Mouse (Mus musculus) lung, postnatal 0 days (tissue): ENCODE results near the gene Fer1l5. TPM values are rescaled to one million over a fixed set of nuclear protein-coding genes. Genes with fewer than 3 reads are reported as not detected.

Experiments
- ATAC-seq: fragments of 200-750 bp; cut with Nextera tagmentation; 2 replicates; pipeline ENCODE4 v1.8.0; 2017; ENCODE audit warnings: moderate library complexity
- DNase-seq: peaks from one replicate; pipeline ENCODE4 v3.0.0-alpha.2; 2016; ENCODE audit warnings: low spot score
- H3K27ac ChIP-seq: fragments of 300-500 bp; sonication (generic); 2 replicates; pipeline ENCODE4 v1.5.1; 2014; ENCODE audit warnings: antibody characterized with exemption, mild to moderate bottlenecking, low read length, mixed read lengths
- H3K27me3 ChIP-seq: fragments of 300-500 bp; sonication (generic); replicated peaks from 2 replicates; pipeline ENCODE4 v1.6.1; 2014; ENCODE audit warnings: low read length, mixed read lengths; ENCODE audit not compliant: insufficient read depth
- H3K36me3 ChIP-seq: fragments of 300-500 bp; sonication (generic); 2 replicates; pipeline ENCODE4 v1.6.1; 2014; ENCODE audit warnings: low read length, mixed read lengths; ENCODE audit not compliant: insufficient read depth
- H3K4me1 ChIP-seq: fragments of 300-500 bp; sonication (generic); 2 replicates; pipeline ENCODE4 v1.6.1; 2014; ENCODE audit warnings: antibody characterized with exemption, low read depth, low read length, mixed read lengths; ENCODE audit not compliant: insufficient read depth
- H3K4me2 ChIP-seq: fragments of 300-500 bp; sonication (generic); replicated peaks from 2 replicates; pipeline ENCODE4 v1.6.1; 2014; ENCODE audit warnings: low read depth, mild to moderate bottlenecking, low read length, moderate library complexity, mixed read lengths
- H3K4me3 ChIP-seq: fragments of 300-500 bp; sonication (generic); 2 replicates; pipeline ENCODE4 v1.5.1; 2014; ENCODE audit warnings: low read depth, low read length
- H3K9ac ChIP-seq: fragments of 300-500 bp; sonication (generic); replicated peaks from 2 replicates; pipeline ENCODE4 v1.6.1; 2014; ENCODE audit warnings: low read depth, mild to moderate bottlenecking
- H3K9me3 ChIP-seq: fragments of 300-500 bp; sonication (generic); 2 replicates; pipeline ENCODE4 v1.6.1; 2016; ENCODE audit warnings: low read length, mixed read lengths
- CTCF ChIP-seq: IDR thresholded peaks from 2 replicates; pipeline ENCODE4 v1.5.1; 2016; ENCODE audit warnings: antibody characterized with exemption, mild to moderate bottlenecking
- EP300 ChIP-seq: IDR thresholded peaks from 2 replicates; pipeline ENCODE4 v1.6.1; 2016; ENCODE audit warnings: antibody characterized with exemption, mild to moderate bottlenecking, control low read depth
- WGBS: fragments of 180-500 bp; shearing (Covaris S2); extraction: QIAGEN DNeasy Blood & Tissue Kit; methylation state at CpG from one replicate; pipeline ENCODE4 v1.1.7; 2014; 5-methylcytosine and 5-hydroxymethylcytosine counted together
- polyA plus RNA-seq: library from polyadenylated mRNA; unstranded; fragments of >200 nt; fragmentation: Nextera tagmentation; extraction: Ambion mirVana; gene quantifications from 2 replicates; pipeline ENCODE4 v1.2.1, GENCODE M21; 2015

Fer1l5 gene
- polyA plus RNA-seq = 0.18 and 0.26 TPM in 2 replicates

DNA sequence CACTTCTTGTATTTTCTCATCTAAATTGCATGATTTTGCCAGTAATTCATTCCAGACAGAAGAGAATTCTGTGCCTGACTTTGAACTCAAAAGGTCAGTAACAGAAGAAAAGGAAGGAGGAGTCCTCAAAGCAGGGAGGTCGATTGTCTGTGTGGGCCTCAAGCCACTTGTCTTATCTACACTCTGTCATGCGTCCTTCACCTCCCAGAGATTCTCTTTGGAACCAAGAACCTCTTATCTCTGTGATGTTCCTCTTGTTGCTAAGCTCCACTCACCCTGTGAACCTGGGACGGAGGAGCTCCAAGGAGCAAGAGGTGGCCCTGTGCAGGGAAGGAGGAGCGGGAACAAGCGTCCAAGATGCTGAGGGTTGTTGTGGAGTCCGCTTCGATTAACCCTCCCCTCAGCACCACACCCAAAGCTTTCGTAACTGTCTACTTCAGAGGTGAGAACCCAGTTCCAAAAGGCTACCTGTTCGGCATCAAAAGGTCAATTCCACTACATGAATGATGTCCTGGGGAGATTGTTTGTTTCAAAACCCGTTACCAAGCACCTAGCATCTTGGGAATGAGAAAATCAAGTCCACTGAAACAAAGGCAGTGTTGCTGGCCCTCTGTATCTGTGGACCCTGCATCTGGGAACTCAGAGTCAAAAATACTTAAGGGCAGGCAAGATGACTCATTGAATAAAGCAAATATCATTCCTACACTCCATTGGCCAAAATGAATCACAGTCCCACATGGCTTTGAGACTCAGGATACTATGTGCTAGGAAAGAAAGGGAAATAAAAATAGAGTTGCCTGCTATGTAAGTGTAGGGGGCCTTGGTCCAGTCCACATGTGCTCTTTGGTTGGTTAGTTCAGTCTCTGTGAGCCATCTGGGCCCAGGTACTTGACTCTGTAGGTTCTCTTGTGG lies at the start of gene Fer1l5:
TSS of gene Fer1l5 (plus strand) at position 358 of the 912 bp plus-strand sequence.
- peaks cover 7% of the 10 kb centered on the region; the same call in 1 of the 2 replicates for H3K4me1 ChIP-seq
- ATAC-seq (no peak), DNase-seq (no peak)
- H3K9ac ChIP-seq = no peak within 1 kb of the TSS
- no peak within 1 kb of the TSS for H3K27ac ChIP-seq
- H3K36me3 ChIP-seq = no peaks in the 10 kb centered on the region
- H3K4me3 ChIP-seq = no peak within 1 kb of the TSS
- 62% methylated on average over 10 of the region's 10 CpGs for WGBS
- no peaks in the 10 kb centered on the region for H3K9me3 ChIP-seq
- TF ChIP-seq EP300 = no peak
- TF ChIP-seq CTCF = no peak
- H3K4me2 ChIP-seq = no peak within 1 kb of the TSS
- H3K27me3 ChIP-seq = no peaks in the 10 kb centered on the region

DNA sequence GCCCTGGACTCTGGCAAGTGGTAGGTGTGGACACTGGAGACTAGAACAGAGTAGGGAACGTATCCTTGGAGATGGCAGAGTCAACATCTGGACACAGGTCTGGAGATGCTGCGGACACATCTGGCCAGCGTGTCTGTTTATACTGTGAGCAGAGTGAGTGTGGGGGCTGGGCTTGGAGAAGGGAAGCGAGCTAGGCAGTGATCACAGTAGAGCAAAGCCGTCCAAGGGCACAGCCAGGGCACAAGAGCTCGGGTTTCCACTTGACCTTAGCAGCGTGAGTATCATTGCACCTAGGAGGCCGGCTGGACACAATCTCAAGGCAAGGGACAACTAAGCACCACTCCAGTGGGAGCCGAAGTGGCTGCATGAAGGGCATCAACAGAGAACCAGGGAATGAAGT lies 49.0 kb upstream of the Fer1l5 start:
- Histone ChIP-seq H3K4me1 (no peaks in the 10 kb centered on the region), H3K36me3 (peaks cover 14% of the 10 kb centered on the region; the same call in 1 of the 2 replicates), H3K27ac (no peak overlapping the region), H3K4me2 (no peak overlapping the region), H3K9me3 (no peaks in the 10 kb centered on the region), H3K4me3 (no peak overlapping the region), H3K9ac (no peak overlapping the region), H3K27me3 (no peaks in the 10 kb centered on the region)
- peak; percentile 55 for ATAC-seq
- TF ChIP-seq EP300 = no peak
- TF ChIP-seq CTCF = no peak
- DNase-seq = peak; percentile 33
- WGBS = 22% methylated on average over 9 of the region's 9 CpGs

DNA sequence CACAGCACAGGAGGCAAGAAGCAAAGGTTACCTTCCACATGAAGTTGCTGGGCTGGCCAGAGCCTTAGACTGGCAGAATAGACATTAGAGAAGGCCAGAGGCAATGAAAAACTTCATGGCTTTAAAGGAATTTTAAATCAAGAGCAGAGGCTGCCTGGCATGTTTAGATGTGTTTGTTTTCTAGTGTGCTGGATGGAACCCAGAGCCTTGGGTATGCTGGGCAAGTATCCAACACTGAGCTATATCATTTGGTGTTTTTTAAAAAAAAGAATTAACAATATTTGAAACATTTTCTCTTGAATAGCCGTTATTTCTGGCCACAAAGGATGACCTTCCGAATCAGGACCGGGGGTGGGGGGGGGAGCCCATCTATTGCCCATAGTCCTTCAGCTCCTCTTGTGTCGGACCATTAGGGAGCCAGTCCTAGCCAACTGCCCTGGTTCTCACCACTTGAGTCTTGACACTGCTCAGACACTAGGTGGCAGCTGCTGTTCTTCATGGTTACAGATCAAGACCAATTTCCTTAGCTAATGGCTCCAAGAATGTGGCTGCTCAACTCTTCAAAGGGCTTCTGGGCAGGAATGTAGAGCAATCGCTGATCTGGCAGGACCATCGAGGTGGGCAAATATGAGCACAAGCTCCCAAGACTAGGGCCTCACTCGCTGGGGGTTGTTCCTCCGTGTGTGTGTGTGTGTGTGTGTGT lies 48.2 kb upstream of the Fer1l5 start:
- Histone ChIP-seq H3K4me2 (no peak overlapping the region), H3K4me1 (no peaks in the 10 kb centered on the region), H3K36me3 (0 out of 2 replicates have a peak, but pooled peaks cover 9% of the 10 kb centered on the region), H3K9me3 (no peaks in the 10 kb centered on the region), H3K9ac (no peak overlapping the region), H3K4me3 (no peak overlapping the region), H3K27ac (no peak overlapping the region), H3K27me3 (no peaks in the 10 kb centered on the region)
- peak; percentile 79 for ATAC-seq
- WGBS = 21% methylated on average over 8 of the region's 8 CpGs
- peak; percentile 87 for TF ChIP-seq CTCF
- no peak for TF ChIP-seq EP300
- DNase-seq = peak; percentile 89

DNA sequence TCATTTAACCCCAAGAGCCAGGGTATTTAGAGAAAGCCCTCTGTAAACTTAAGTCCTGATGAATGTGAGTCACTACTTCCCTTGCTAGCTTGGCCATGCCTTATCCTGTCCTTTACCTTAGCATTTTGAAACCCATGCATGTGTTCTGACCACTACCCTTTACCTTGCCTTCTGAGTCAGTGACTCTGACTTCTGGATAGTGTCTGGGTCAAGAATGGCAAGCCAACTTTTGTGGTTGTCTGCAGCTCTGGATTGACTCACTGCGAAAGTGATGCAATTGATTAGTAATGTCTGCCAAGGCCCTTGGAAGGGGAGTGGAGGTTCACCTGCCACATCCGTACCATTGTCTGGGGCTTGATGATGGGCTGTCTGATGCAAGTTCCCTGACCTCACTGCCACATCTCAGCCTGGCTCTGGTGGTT lies 46.2 kb upstream of the Fer1l5 start:
- no peaks in the 10 kb centered on the region for H3K27me3 ChIP-seq
- no peak overlapping the region for H3K27ac ChIP-seq
- no peak for TF ChIP-seq CTCF
- no peak for TF ChIP-seq EP300
- no peaks in the 10 kb centered on the region for H3K4me1 ChIP-seq
- H3K4me2 ChIP-seq = no peak overlapping the region
- ATAC-seq = 0 out of 2 replicates have a peak, but pooled peaks have one; percentile 22
- H3K9ac ChIP-seq = no peak overlapping the region
- H3K9me3 ChIP-seq = no peaks in the 10 kb centered on the region
- 0 out of 2 replicates have a peak, but pooled peaks cover 4% of the 10 kb centered on the region for H3K36me3 ChIP-seq
- DNase-seq = peak; percentile 29
- WGBS = 89% methylated on average over 2 of the region's 2 CpGs
- no peak overlapping the region for H3K4me3 ChIP-seq

DNA sequence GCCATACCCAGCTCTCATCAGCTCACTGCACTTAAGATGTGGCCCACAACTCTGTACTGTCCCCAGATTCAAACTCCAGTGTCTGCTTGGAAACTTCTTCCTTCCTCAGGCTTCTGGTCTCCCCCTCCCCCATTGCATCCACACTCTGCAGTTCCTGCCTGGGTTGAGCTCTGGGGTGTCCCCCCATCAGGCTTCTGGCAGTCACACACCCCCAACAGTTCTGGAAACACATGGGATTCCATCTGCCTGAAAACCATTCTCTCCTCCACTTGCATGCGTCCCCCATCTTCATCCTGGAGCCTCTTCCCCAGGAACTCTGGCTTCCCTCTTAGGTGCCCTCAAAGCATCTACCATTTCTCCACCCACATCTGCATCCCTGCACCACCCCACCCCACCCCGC lies 45.3 kb upstream of the Fer1l5 start:
- Histone ChIP-seq H3K36me3 (no peaks in the 10 kb centered on the region), H3K27me3 (no peaks in the 10 kb centered on the region), H3K9me3 (no peaks in the 10 kb centered on the region), H3K9ac (no peak overlapping the region), H3K4me1 (no peaks in the 10 kb centered on the region), H3K27ac (no peak overlapping the region), H3K4me2 (no peak overlapping the region), H3K4me3 (no peak overlapping the region)
- 85% methylated on average over 2 of the region's 2 CpGs for WGBS
- TF ChIP-seq EP300 (no peak), CTCF (no peak)
- ATAC-seq (no peak), DNase-seq (no peak)

DNA sequence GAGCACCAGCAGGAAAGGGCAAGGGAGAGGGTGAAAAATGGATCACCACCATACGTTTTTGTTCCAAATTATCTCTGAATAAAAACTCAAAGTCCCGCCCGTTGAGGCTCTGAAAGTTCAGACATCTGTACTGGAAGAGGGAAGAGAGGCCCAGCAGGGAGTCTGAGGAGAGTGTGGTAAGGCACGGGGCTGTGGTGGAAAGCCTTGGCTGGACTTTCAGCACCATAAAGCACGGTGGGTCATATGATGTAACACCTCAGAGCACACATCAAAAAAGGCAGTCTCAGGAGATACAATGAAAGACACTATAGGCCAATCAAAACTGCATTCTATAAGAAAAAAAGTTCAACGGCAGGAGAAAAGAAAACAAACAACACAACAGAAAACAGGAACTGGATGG lies 40.3 kb upstream of the Fer1l5 start:
- H3K4me2 ChIP-seq = no peak overlapping the region
- no peak overlapping the region for H3K9ac ChIP-seq
- H3K27me3 ChIP-seq = no peaks in the 10 kb centered on the region
- peaks cover 13% of the 10 kb centered on the region; the same call in 1 of the 2 replicates for H3K36me3 ChIP-seq
- 81% methylated on average over 6 of the region's 6 CpGs for WGBS
- no peak overlapping the region for H3K27ac ChIP-seq
- ATAC-seq (no peak), DNase-seq (no peak)
- H3K4me1 ChIP-seq = no peaks in the 10 kb centered on the region
- no peak for TF ChIP-seq CTCF
- no peak for TF ChIP-seq EP300
- H3K4me3 ChIP-seq = no peak overlapping the region
- no peaks in the 10 kb centered on the region for H3K9me3 ChIP-seq
